Mouse (Mus musculus): Measurements from ENCODE around the gene Gm4756.
"Not testable (repeated sequence)": the region's sequence is repeated elsewhere in the genome, so short reads cannot be mapped to it uniquely, and the experiment has no call there.

- TF ChIP-seq POLR2A (IDR thresholded peaks at IDR 0.05; ENCODE audit: borderline replicate concordance, insufficient read depth, low read length); CTCF (IDR thresholded peaks at IDR 0.05; ENCODE audit: borderline replicate concordance, insufficient read depth, low read depth, low read length): not testable (repeated sequence)
These were observed 37.1 kb upstream of the Gm4756 start for GRCm38 (mm10) chr12:72686566-72686965.

All from cerebellum, adult 2 months (tissue).